Mouse (Mus musculus): ENCODE results near the gene Cdk6. TPM values are rescaled to one million over a fixed set of nuclear protein-coding genes. Genes with fewer than 3 reads are reported as not detected.

The Cdk6 gene
- polyA plus RNA-seq, 1 experiment from 2014 or later = 17.2 TPM

DNA sequence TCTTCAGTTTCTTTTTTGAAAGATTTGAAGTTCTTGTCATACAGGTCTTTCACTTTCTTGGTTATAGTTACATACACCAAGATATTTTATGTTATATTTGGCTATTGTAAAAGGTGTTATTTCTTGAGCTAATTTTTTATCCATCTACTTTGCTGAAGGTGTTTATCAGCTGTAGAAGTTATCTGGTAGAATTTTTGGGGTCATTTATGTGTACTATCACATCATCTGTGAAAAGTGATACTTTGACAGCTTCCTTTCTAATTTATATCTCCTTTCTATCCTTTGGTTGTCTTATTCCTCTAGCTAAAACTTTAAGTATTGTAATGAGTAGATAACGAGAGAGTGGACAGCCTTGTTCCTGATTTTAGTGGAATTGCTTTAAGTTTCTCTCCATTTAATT, 210.2 kb downstream of the Cdk6 start:
- no peak for DNase-seq (ENCODE audit: low spot score)
- Histone ChIP-seq H3K27ac (ENCODE audit: low read depth, low read length) (no peak overlapping the region), H3K4me1 (ENCODE audit: control insufficient read depth, insufficient read depth, low read length) (no peaks in the 10 kb centered on the region), H3K36me3 (ENCODE audit: control insufficient read depth, insufficient read depth, low read length) (peaks cover 20% of the 10 kb centered on the region), H3K27me3 (replicated peaks; ENCODE audit: control insufficient read depth, insufficient read depth, low read length) (no peaks in the 10 kb centered on the region), H3K4me3 (ENCODE audit: low read depth, low read length) (no peak overlapping the region), H3K9ac (ENCODE audit: low read length) (no peak overlapping the region), H3K9me3 (replicated peaks; ENCODE audit: control insufficient read depth, low read length) (no peaks in the 10 kb centered on the region), H3K4me2 (ENCODE audit: low read length) (no peak overlapping the region)
- no peak for ATAC-seq
- WGBS = 88% methylated on average over 1 of the region's 1 CpGs

DNA sequence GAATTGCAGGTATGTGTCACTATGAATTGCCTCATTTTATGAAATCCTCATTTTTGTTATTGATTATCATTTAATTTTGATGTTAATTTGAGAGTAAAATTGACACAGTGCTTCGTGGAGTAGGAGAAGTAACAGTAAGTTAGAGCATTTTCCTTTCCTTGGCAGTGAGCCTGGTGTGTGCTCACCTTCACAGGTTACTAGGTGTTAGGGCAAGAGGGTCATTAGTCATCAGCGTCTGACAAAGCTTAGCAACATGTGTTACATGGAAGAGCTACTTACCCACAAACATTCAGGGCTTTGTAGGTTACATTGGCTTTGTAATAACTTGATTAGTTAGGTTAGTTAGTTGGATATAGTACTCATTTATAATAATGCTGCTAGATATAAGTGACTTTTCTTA, 212.9 kb downstream of the Cdk6 start:
- DNase-seq (ENCODE audit: low spot score) (no peak), ATAC-seq (no peak)
- Histone ChIP-seq H3K9me3 (replicated peaks; ENCODE audit: control insufficient read depth, low read length) (no peaks in the 10 kb centered on the region), H3K9ac (ENCODE audit: low read length) (no peak overlapping the region), H3K4me2 (ENCODE audit: low read length) (no peak overlapping the region), H3K27me3 (replicated peaks; ENCODE audit: control insufficient read depth, insufficient read depth, low read length) (no peaks in the 10 kb centered on the region), H3K36me3 (ENCODE audit: control insufficient read depth, insufficient read depth, low read length) (peaks cover 37% of the 10 kb centered on the region), H3K4me3 (ENCODE audit: low read depth, low read length) (no peak overlapping the region), H3K27ac (ENCODE audit: low read depth, low read length) (no peak overlapping the region), H3K4me1 (ENCODE audit: control insufficient read depth, insufficient read depth, low read length) (no peaks in the 10 kb centered on the region)
- 89% methylated on average over 2 of the region's 2 CpGs for WGBS

- peaks cover 84% of the 10 kb centered on the region for H3K36me3 ChIP-seq (ENCODE audit: control insufficient read depth, insufficient read depth, low read length)
- H3K4me3 ChIP-seq (ENCODE audit: low read depth, low read length) = no peak within 1 kb of the TSS
- 91% methylated on average over 4 of the region's 4 CpGs for whole genome bisulfite sequencing
- no peaks in the 10 kb centered on the region for H3K27me3 ChIP-seq (replicated peaks; ENCODE audit: control insufficient read depth, insufficient read depth, low read length)
- H3K9ac ChIP-seq (ENCODE audit: low read length) = no peak within 1 kb of the TSS
- ATAC-seq (no peak), DNase-seq (ENCODE audit: low spot score) (no peak)
- no peaks in the 10 kb centered on the region for H3K9me3 ChIP-seq (replicated peaks; ENCODE audit: control insufficient read depth, low read length)
- H3K4me1 ChIP-seq (ENCODE audit: control insufficient read depth, insufficient read depth, low read length) = no peaks in the 10 kb centered on the region
- no peak within 1 kb of the TSS for H3K27ac ChIP-seq (ENCODE audit: low read depth, low read length)
- no peak within 1 kb of the TSS for H3K4me2 ChIP-seq (ENCODE audit: low read length)
These were observed 230.0 kb downstream of the Cdk6 start, which contains the start of gene 1700109H08Rik for GRCm38 (mm10) chr5:3571266-3571665. Gene 1700109H08Rik, plus strand, starts transcription at chr5:3571566.

DNA sequence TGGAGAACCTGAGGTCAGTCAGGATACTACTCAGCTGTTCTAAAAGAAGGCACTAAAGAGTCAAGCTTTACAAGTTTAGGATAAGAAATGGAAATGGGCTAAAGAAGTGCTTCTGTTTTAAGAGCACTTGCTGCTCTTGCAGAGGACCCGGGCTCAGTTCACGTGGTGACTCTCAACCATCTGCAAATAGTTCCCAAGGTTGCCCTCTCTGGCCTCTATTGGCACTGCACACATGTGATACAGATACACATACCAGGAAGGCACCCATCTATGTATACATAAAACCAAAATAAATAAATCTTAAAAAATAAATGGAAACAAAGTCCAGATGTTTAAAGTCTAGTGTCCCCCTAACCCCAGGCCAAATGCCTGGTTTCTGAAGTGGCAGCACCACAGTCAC, 233.5 kb downstream of the Cdk6 start:
- no peaks in the 10 kb centered on the region for H3K9me3 ChIP-seq (replicated peaks; ENCODE audit: control insufficient read depth, low read length)
- H3K4me1 ChIP-seq (ENCODE audit: control insufficient read depth, insufficient read depth, low read length) = no peaks in the 10 kb centered on the region
- H3K36me3 ChIP-seq (ENCODE audit: control insufficient read depth, insufficient read depth, low read length) = peaks cover 94% of the 10 kb centered on the region
- WGBS = 94% methylated on average over 2 of the region's 2 CpGs
- no peak overlapping the region for H3K4me2 ChIP-seq (ENCODE audit: low read length)
- no peak overlapping the region for H3K9ac ChIP-seq (ENCODE audit: low read length)
- H3K4me3 ChIP-seq (ENCODE audit: low read depth, low read length) = no peak overlapping the region
- no peak for DNase-seq (ENCODE audit: low spot score)
- no peak for ATAC-seq
- no peak overlapping the region for H3K27ac ChIP-seq (ENCODE audit: low read depth, low read length)
- H3K27me3 ChIP-seq (replicated peaks; ENCODE audit: control insufficient read depth, insufficient read depth, low read length) = no peaks in the 10 kb centered on the region

DNA sequence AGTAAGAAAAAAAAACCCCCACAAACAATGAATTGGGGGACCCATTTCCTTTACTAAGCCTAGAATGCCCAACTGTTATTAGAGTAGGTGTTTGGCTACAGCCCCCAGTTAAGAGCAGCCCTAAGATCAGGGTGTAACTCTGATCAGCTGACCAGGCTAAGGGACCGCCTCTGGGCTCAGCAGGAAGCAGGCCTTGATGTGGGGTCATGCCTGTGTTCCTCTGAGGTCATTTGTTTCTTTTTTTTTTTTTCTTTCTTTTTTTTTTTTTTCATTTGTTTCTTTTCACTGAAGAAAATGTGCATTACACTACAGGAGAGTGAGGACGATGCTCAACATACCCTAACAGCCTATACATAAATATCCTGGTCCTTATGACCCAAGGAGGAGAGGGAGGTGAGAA, 236.7 kb downstream of the Cdk6 start:
- Histone ChIP-seq H3K27ac (ENCODE audit: low read depth, low read length) (no peak overlapping the region), H3K4me1 (ENCODE audit: control insufficient read depth, insufficient read depth, low read length) (no peaks in the 10 kb centered on the region), H3K4me3 (ENCODE audit: low read depth, low read length) (no peak overlapping the region), H3K9ac (ENCODE audit: low read length) (no peak overlapping the region), H3K36me3 (ENCODE audit: control insufficient read depth, insufficient read depth, low read length) (peaks cover 92% of the 10 kb centered on the region), H3K4me2 (ENCODE audit: low read length) (no peak overlapping the region), H3K9me3 (replicated peaks; ENCODE audit: control insufficient read depth, low read length) (no peaks in the 10 kb centered on the region), H3K27me3 (replicated peaks; ENCODE audit: control insufficient read depth, insufficient read depth, low read length) (no peaks in the 10 kb centered on the region)
- DNase-seq (ENCODE audit: low spot score) (no peak), ATAC-seq (no peak)
- 97% methylated on average over 2 of the region's 2 CpGs for WGBS

DNA sequence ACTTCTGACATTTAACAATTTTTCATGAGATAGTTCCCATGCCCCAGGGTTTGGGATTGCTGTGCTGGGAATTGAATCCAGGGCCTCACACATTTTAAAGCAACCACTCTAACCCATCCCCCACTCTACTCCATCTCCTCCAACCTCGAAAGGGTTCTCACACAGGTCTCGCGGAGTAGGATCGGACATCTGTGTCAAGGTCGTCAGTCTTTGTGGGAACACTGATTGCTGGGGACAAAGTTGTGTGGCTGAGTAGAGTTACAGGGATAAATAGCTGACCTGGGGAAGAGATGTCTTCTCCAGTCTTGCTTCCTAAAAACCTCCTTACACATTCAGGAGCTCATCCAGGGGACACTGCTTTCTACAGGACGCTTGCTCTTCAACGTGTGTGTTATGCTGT, 237.8 kb downstream of the Cdk6 start:
- Histone ChIP-seq H3K4me3 (ENCODE audit: low read depth, low read length) (no peak overlapping the region), H3K27ac (ENCODE audit: low read depth, low read length) (no peak overlapping the region), H3K4me2 (ENCODE audit: low read length) (no peak overlapping the region), H3K27me3 (replicated peaks; ENCODE audit: control insufficient read depth, insufficient read depth, low read length) (no peaks in the 10 kb centered on the region), H3K4me1 (ENCODE audit: control insufficient read depth, insufficient read depth, low read length) (no peaks in the 10 kb centered on the region), H3K9ac (ENCODE audit: low read length) (no peak overlapping the region), H3K9me3 (replicated peaks; ENCODE audit: control insufficient read depth, low read length) (no peaks in the 10 kb centered on the region), H3K36me3 (ENCODE audit: control insufficient read depth, insufficient read depth, low read length) (peaks cover 92% of the 10 kb centered on the region)
- ATAC-seq = no peak
- 96% methylated on average over 7 of the region's 7 CpGs for WGBS
- no peak for DNase-seq (ENCODE audit: low spot score)

Other genes with a start within 250 kb of the Cdk6 start
- 26.9 and 29.6 TPM in 2 replicates for gene Fam133b, start 202.3 kb downstream of the Cdk6 start, polyA plus RNA-seq (2014; fragmentation: Nextera tagmentation; extraction: Ambion mirVana)
- 1.1 and 2.3 TPM in 2 replicates for gene 1700109H08Rik, start 230.1 kb downstream of the Cdk6 start, polyA plus RNA-seq (2014; fragmentation: Nextera tagmentation; extraction: Ambion mirVana)

Measured in forebrain, embryonic 14.5 days (tissue).